Mouse (Mus musculus) bone marrow, adult 2 months (tissue): ENCODE data around the gene Lpar5. TPM values are rescaled to one million over a fixed set of nuclear protein-coding genes. Genes with fewer than 3 reads are reported as not detected.

ENCODE experiments used
- H3K27ac ChIP-seq: fragments of 200-500 bp; 2 replicates; pipeline ENCODE4 v1.5.1; 2012; ENCODE audit warnings: low read depth, mild to moderate bottlenecking, control low read depth, inconsistent platforms, low read length; ENCODE audit not compliant: control insufficient read depth, poor library complexity, insufficient read depth
- H3K4me1 ChIP-seq: fragments of 200-500 bp; 2 replicates; pipeline ENCODE4 v1.6.1; 2011; ENCODE audit warnings: low read length; ENCODE audit not compliant: control insufficient read depth, insufficient read depth
- H3K4me3 ChIP-seq: fragments of 200-500 bp; replicated peaks from 2 replicates; pipeline ENCODE3; 2011; ENCODE audit warnings: mild to moderate bottlenecking, low read depth, low read length, control low read depth; ENCODE audit not compliant: control insufficient read depth
- CTCF ChIP-seq: fragments of 200-500 bp; IDR thresholded peaks from 2 replicates; pipeline ENCODE4 v1.5.1; 2011; ENCODE audit warnings: low read length, control low read depth; ENCODE audit not compliant: control insufficient read depth, insufficient read depth
- POLR2A ChIP-seq: fragments of 200-500 bp; IDR thresholded peaks from 2 replicates; pipeline ENCODE4 v1.6.1; 2011; ENCODE audit warnings: low read depth, mild to moderate bottlenecking, control low read depth, low read length, borderline replicate concordance; ENCODE audit not compliant: control insufficient read depth
- WGBS: fragments of 180-500 bp; shearing (Covaris S2); methylation state at CpG from one replicate; pipeline ENCODE4 v1.1.7; 2018; 5-methylcytosine and 5-hydroxymethylcytosine counted together
- polyA plus RNA-seq: library from polyadenylated mRNA; stranded (reverse); fragments of >200 nt; gene quantifications from 2 replicates; pipeline ENCODE4 v1.2.4, GENCODE M21; 2011; ENCODE audit warnings: low replicate concordance; ENCODE audit not compliant: missing spikeins, insufficient read depth, insufficient read length

Lpar5 gene
- polyA plus RNA-seq, 1 experiment: not detected

DNA sequence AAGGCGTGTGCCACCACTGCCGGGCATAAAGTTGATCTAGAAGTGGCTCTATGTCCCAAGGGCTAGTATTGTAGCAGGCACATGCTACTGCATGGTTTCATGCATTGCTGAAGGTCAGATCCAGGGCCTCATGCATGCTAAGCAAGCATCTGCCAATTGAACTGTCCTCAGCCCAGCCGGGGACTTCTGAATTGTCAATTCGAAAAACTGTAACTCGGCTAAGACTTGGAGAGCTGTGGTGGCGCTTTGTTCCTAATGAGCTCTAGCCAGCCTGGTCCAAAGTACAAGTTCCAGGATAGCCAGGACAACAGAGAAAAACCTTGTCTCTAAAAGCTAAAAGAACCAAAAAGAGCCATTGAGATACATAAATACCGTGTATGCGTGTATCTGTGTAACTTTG, 51.7 kb downstream of the Lpar5 start:
- TF ChIP-seq CTCF: no peak
- no peak for TF ChIP-seq POLR2A
- Histone ChIP-seq H3K4me3 (no peak overlapping the region), H3K4me1 (no peaks in the 10 kb centered on the region; the same call in 1 of the 2 replicates), H3K27ac (no peak overlapping the region)
- WGBS: 90% methylated on average over 8 of the region's 8 CpGs

DNA sequence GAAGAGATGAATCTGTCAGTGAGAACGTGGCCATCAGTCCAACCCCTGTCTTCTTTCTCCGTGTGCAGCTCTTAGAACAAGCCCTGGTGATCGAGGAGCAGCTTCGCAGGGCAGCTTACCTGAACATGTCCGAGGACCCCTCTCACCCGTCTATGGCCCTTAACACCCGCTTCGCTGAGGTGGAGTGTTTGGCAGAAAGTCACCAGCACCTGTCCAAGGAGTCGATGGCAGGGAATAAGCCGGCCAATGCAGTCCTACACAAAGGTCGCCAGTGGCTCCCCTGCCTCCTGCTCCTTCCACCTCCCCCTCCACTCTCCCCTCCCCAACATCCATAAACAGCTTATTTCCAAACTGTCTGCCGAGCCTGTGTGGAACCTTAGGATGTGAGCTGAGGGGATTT, 61.0 kb downstream of the Lpar5 start:
- 93% methylated on average over 12 of the region's 12 CpGs for WGBS
- Histone ChIP-seq H3K4me3 (no peak overlapping the region), H3K27ac (no peak overlapping the region), H3K4me1 (no peaks in the 10 kb centered on the region)
- no peak for TF ChIP-seq CTCF
- TF ChIP-seq POLR2A: no peak

DNA sequence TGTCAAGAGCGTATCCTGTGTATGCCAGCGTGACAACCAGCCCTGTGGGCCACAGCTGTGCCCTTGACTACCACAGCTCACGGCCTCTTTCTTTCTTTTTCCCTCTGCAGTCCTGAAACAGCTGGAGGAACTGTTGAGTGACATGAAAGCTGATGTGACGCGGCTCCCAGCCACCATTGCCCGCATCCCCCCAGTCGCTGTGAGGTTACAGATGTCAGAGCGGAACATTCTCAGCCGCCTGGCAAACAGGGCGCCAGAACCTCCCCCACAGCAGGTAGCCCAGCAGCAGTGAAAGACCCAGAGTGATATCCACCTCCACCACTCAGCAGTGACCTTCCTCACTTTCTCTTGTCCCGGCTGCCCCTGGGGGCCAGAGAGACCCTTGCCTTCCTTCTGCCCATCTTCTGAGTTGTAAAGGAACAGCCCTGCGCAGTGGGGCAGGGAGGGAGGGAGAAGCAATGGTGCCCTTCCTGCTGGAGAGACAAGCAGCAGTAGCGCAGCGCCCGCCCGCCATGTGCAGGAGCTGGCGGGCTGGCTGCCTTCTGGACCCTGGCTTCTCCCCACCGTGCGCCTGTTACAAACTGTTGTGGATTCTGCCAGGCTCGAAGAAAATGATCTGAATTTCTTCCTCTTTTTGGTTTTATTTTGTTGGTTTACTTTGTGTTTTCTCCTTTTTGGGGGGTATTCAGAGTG, 62.1 kb downstream of the Lpar5 start:
- no peak overlapping the region for H3K4me3 ChIP-seq
- TF ChIP-seq CTCF (no peak), POLR2A (no peak)
- 0 out of 2 replicates have a peak overlapping the region, but pooled peaks have one; percentile 4 for H3K27ac ChIP-seq
- 82% methylated on average over 20 of the region's 20 CpGs for WGBS
- no peaks in the 10 kb centered on the region for H3K4me1 ChIP-seq

DNA sequence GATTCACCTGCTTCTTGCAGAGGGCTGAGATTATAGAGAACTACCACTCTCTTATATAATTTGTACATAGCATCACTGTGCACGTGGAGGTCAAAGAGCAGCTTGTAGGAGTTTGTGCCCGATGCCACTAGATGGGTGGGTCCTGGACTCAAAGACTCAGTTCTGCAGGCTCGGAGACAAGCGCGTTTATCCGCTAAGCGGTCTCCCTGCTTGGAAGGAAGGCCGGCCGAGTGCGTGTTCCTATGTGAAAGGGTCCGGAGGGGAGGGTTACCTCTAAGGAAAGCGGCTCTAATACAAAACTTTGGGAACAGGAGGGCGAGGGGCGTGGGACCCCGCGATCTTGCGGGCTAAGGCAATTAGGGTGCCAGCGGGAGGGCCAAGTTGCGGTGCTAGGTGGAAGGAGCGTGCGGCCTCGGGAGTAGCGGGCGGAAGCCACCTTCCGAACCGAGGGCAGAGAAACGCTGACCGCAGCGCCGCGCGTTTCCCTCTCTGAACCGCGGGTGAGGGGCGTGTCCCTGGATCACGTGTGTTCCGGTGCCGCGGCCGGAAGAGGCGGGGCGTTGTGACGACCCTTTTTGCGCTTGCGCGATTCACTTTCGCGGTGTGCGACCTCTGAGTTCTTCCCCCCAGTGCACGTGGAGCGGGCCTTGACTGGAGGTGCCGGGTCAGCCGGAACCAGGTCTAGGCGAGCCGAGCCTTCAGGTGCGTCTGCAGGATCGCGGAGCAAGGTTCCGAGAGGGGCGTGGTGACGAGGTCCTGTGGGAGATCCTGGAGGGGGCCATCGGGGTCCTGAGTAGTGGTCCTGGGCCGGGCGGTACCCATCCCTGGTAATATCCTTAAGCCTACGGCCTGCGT, 63.8 kb downstream of the Lpar5 start, which contains the start of gene Nop2:
Gene Nop2, plus strand, starts transcription at position 608 of the 855 bp plus-strand sequence.
- peak; percentile 83; the same call in 1 of the 2 replicates for TF ChIP-seq POLR2A
- TF ChIP-seq CTCF: no peak
- H3K4me3 ChIP-seq: peak within 1 kb of the TSS; percentile 93
- H3K4me1 ChIP-seq: no peaks in the 10 kb centered on the region
- peak within 1 kb of the TSS; percentile 82 for H3K27ac ChIP-seq
- WGBS: under 1% methylated on average over 66 of the region's 66 CpGs

Other genes starting within 250 kb of the Lpar5 start
- 44.1 and 53.9 TPM in 2 replicates for gene Usp5, start 238.4 kb upstream of the Lpar5 start, polyA plus RNA-seq
- gene Cdca3, start 238.4 kb upstream of the Lpar5 start, polyA plus RNA-seq: 131 and 148 TPM in 2 replicates
- 3.3 TPM in 1 of 2 replicates, not detected in the other for gene Gnb3, start 227.6 kb upstream of the Lpar5 start, polyA plus RNA-seq
- 0.59 and 2.7 TPM in 2 replicates for gene P3h3, start 210.2 kb upstream of the Lpar5 start, polyA plus RNA-seq
- gene Gpr162, start 203.9 kb upstream of the Lpar5 start, polyA plus RNA-seq: 0.56 and 2.4 TPM in 2 replicates
- 3.5 and 3.6 TPM in 2 replicates for gene Cd4, start 179.7 kb upstream of the Lpar5 start, polyA plus RNA-seq
- gene Lag3, start 156.2 kb upstream of the Lpar5 start, polyA plus RNA-seq: 2.9 and 7.6 TPM in 2 replicates
- gene Ptms, start 147.8 kb upstream of the Lpar5 start, polyA plus RNA-seq: 157 and 192 TPM in 2 replicates
- gene Mlf2, start 136.5 kb upstream of the Lpar5 start, polyA plus RNA-seq: 45.8 and 74.0 TPM in 2 replicates
- gene Cops7a, start 102.4 kb upstream of the Lpar5 start, polyA plus RNA-seq: 18.1 and 33.0 TPM in 2 replicates
- 3.4 TPM in 1 of 2 replicates, not detected in the other for gene Pianp, start 71.2 kb upstream of the Lpar5 start, polyA plus RNA-seq
- gene Zfp384, start 58.8 kb upstream of the Lpar5 start, polyA plus RNA-seq: 26.2 and 46.0 TPM in 2 replicates
- gene Ing4, start 28.2 kb upstream of the Lpar5 start, polyA plus RNA-seq: 19.6 and 42.0 TPM in 2 replicates
- gene Acrbp, start 18.2 kb upstream of the Lpar5 start, polyA plus RNA-seq: 24.3 and 45.9 TPM in 2 replicates
- gene Chd4, start 28.1 kb downstream of the Lpar5 start, polyA plus RNA-seq: 66.8 and 106 TPM in 2 replicates
- gene Nop2, start 64.0 kb downstream of the Lpar5 start, polyA plus RNA-seq: 12.5 and 25.7 TPM in 2 replicates
- 21.0 and 39.0 TPM in 2 replicates for gene Iffo1, start 77.3 kb downstream of the Lpar5 start, polyA plus RNA-seq
- gene Gapdh, start 98.5 kb downstream of the Lpar5 start, polyA plus RNA-seq: 40.4 and 98.2 TPM in 2 replicates
- gene Ncapd2, start 123.8 kb downstream of the Lpar5 start, polyA plus RNA-seq: 314 and 361 TPM in 2 replicates
- gene Mrpl51, start 123.9 kb downstream of the Lpar5 start, polyA plus RNA-seq: 153 and 193 TPM in 2 replicates
- gene Vamp1, start 147.6 kb downstream of the Lpar5 start, polyA plus RNA-seq: 11.3 and 32.6 TPM in 2 replicates
- 4.1 and 6.2 TPM in 2 replicates for gene Tapbpl, start 163.9 kb downstream of the Lpar5 start, polyA plus RNA-seq
- 7.0 and 10.7 TPM in 2 replicates for gene Cd27, start 169.1 kb downstream of the Lpar5 start, polyA plus RNA-seq
- not detected in 2 replicates for gene Tuba3a, start 218.1 kb downstream of the Lpar5 start, polyA plus RNA-seq
- 12.4 and 23.2 TPM in 2 replicates for gene Ltbr, start 246.0 kb downstream of the Lpar5 start, polyA plus RNA-seq